8 mouse cellular contexts compared by ENCODE assay signal in genomic region chr9:21031896-21032351, GRCm38 (mm10). TPM values are rescaled to one million over a fixed set of nuclear protein-coding genes. Genes with fewer than 3 reads are reported as not detected.
DNase-seq lines count a peak whose midpoint lies in the region; ATAC-seq lines count a peak whose summit lies in the region.

TSS of gene Icam5 (plus strand) at chr9:21032073.

- peak within 1 kb of the TSS; percentile 50 for H3K4me3 ChIP-seq in forebrain, embryonic 13.5 days
- H3K4me3 ChIP-seq in kidney, embryonic 16.5 days (ENCODE audit: low read length): peak within 1 kb of the TSS; percentile 60
- H3K4me3 ChIP-seq in liver, embryonic 12.5 days: peak within 1 kb of the TSS; percentile 74

- under 1% methylated on average over 35 of the region's 35 CpGs for WGBS in forebrain, embryonic 13.5 days
- WGBS in kidney, embryonic 16.5 days: 1% methylated on average over 35 of the region's 35 CpGs
- under 1% methylated on average over 35 of the region's 35 CpGs for WGBS in liver, embryonic 12.5 days (ENCODE audit: insufficient replicate concordance)

- no peak within 1 kb of the TSS for H3K27ac ChIP-seq in forebrain, embryonic 13.5 days
- H3K27ac ChIP-seq in kidney, embryonic 16.5 days (ENCODE audit: low read length): no peak within 1 kb of the TSS
- H3K27ac ChIP-seq in liver, embryonic 12.5 days: peak within 1 kb of the TSS; percentile 99

- peak; percentile 50 for ATAC-seq in forebrain, embryonic 13.5 days
- ATAC-seq in kidney, embryonic 16.5 days (ENCODE audit: low FRiP score, low TSS enrichment): no peak; the same call in 1 of the 2 replicates
- ATAC-seq in liver, embryonic 12.5 days: no peak
- no peak for ATAC-seq in monocyte, adult 5-6 weeks (replicated peaks; ENCODE audit: insufficient number of reproducible peaks, low FRiP score, low TSS enrichment, poor library complexity, severe bottlenecking)

- peaks cover 98% of the 10 kb centered on the region for H3K27me3 ChIP-seq in forebrain, embryonic 13.5 days
- H3K27me3 ChIP-seq in kidney, embryonic 16.5 days (ENCODE audit: insufficient read depth, low read length): peaks cover 52% of the 10 kb centered on the region
- peaks cover 54% of the 10 kb centered on the region for H3K27me3 ChIP-seq in liver, embryonic 12.5 days (replicated peaks)

- no peaks in the 10 kb centered on the region for H3K36me3 ChIP-seq in forebrain, embryonic 13.5 days (ENCODE audit: poor library complexity, severe bottlenecking)
- no peaks in the 10 kb centered on the region for H3K36me3 ChIP-seq in kidney, embryonic 16.5 days (ENCODE audit: insufficient read depth, low read length)
- peaks cover 12% of the 10 kb centered on the region for H3K36me3 ChIP-seq in liver, embryonic 12.5 days

- H3K4me1 ChIP-seq in forebrain, embryonic 13.5 days: peaks cover 55% of the 10 kb centered on the region
- peaks cover 56% of the 10 kb centered on the region for H3K4me1 ChIP-seq in kidney, embryonic 16.5 days (ENCODE audit: insufficient read depth, low read length)
- H3K4me1 ChIP-seq in liver, embryonic 12.5 days: peaks cover 90% of the 10 kb centered on the region

- peak within 1 kb of the TSS; percentile 62 for H3K9ac ChIP-seq in forebrain, embryonic 13.5 days
- peak within 1 kb of the TSS; percentile 54 for H3K9ac ChIP-seq in kidney, embryonic 16.5 days (replicated peaks; ENCODE audit: low read length)
- peak within 1 kb of the TSS; percentile 70 for H3K9ac ChIP-seq in liver, embryonic 12.5 days

- no peaks in the 10 kb centered on the region for H3K9me3 ChIP-seq in forebrain, embryonic 13.5 days (replicated peaks)
- H3K9me3 ChIP-seq in kidney, embryonic 16.5 days (ENCODE audit: low read length): no peaks in the 10 kb centered on the region
- H3K9me3 ChIP-seq in liver, embryonic 12.5 days (replicated peaks): no peaks in the 10 kb centered on the region

- H3K4me2 ChIP-seq in forebrain, embryonic 13.5 days: peak within 1 kb of the TSS; percentile 94
- peak within 1 kb of the TSS; percentile 90 for H3K4me2 ChIP-seq in kidney, embryonic 16.5 days (replicated peaks; ENCODE audit: low read depth, low read length)
- H3K4me2 ChIP-seq in liver, embryonic 12.5 days: peak within 1 kb of the TSS; percentile 99

- peak; percentile 32 for DNase-seq in kidney, adult 18-20 months
- DNase-seq in kidney, adult 11 months: no peak
- DNase-seq in NIH3T3 (ENCODE audit: low read depth): peak; percentile 32
- DNase-seq in right cerebral cortex, postnatal 36 days (ENCODE audit: low spot score in 2 of 2): peak; percentile 86 to 88

RNA-seq across cellular contexts. Expression of gene Icam5, which starts in this region (rescaled TPM):
- polyA plus RNA-seq in forebrain, embryonic 13.5 days (2015; fragmentation: Nextera tagmentation; extraction: Ambion mirVana): 0.19 and 0.45 TPM in 2 replicates
- 0.39 and 0.45 TPM in 2 replicates for polyA plus RNA-seq in kidney, embryonic 16.5 days (2015; fragmentation: Nextera tagmentation; extraction: Ambion mirVana)
- 0.42 and 0.45 TPM in 2 replicates for polyA plus RNA-seq in liver, embryonic 12.5 days (2016; fragmentation: Nextera tagmentation; extraction: Ambion mirVana)
- not detected in 3 replicates for total RNA-seq in monocyte, adult 5-6 weeks (2017)

Comparison
In these comparisons a context has a peak if more than half of its experiments do, and no peak if none do; other contexts are left out.
1. Peak in ATAC-seq, H3K4me3 ChIP-seq, H3K9ac ChIP-seq and H3K4me2 ChIP-seq in forebrain, embryonic 13.5 days; RNA of the gene not detected or under 1 TPM.